Mouse (Mus musculus) heart, postnatal 0 days (tissue): ENCODE results near the gene Vmn1r220.

Experiments used
- CTCF ChIP-seq: IDR thresholded peaks from 2 replicates; pipeline ENCODE4 v1.5.1; 2016; ENCODE audit warnings: antibody characterized with exemption, control low read depth, low read depth
- EP300 ChIP-seq: IDR thresholded peaks from 2 replicates; pipeline ENCODE4 v1.6.1; 2016; ENCODE audit warnings: antibody characterized with exemption, low read depth

- TF ChIP-seq CTCF: no peak
- TF ChIP-seq EP300: no peak
These were observed 54.7 kb downstream of the Vmn1r220 start, which contains the start of gene Vmn1r218 for GRCm38 (mm10) chr13:23133099-23133498.
